ENCODE assay signal across 9 mouse cellular contexts in genomic region chr5:115516081-115516907, GRCm38 (mm10). TPM values are rescaled to one million over a fixed set of nuclear protein-coding genes. Genes with fewer than 3 reads are reported as not detected.
A peak's percentile ranks its signal among the peaks of the same experiment; 100 is the strongest.
DNase-seq lines count a peak whose midpoint lies in the region; ATAC-seq and TF ChIP-seq lines count a peak whose summit lies in the region.
"Had no signal": no experiment of that assay in that cellular context is flagged by ENCODE, and none has a peak within 500 bp of the region (broad histone marks: within the 10 kb centered on the region; RNA-seq: fewer than 3 reads in every experiment).

No protein-coding gene starts in this region.

- no peaks in the 10 kb centered on the region for H3K9me3 ChIP-seq in forebrain, embryonic 10.5 days
- no peaks in the 10 kb centered on the region for H3K9me3 ChIP-seq in forebrain, embryonic 11.5 days (ENCODE audit: control insufficient read depth, low read length)
- no peaks in the 10 kb centered on the region for H3K9me3 ChIP-seq in heart, postnatal 0 days (replicated peaks; ENCODE audit: control insufficient read depth, low read length)
- H3K9me3 ChIP-seq in liver, embryonic 13.5 days (replicated peaks) = no peaks in the 10 kb centered on the region
- no peaks in the 10 kb centered on the region for H3K9me3 ChIP-seq in stomach, postnatal 0 days (ENCODE audit: control insufficient read depth, low read length)
- H3K9me3 ChIP-seq: G1E had no signal

- peaks cover 50% of the 10 kb centered on the region for H3K4me1 ChIP-seq in forebrain, embryonic 10.5 days
- H3K4me1 ChIP-seq in forebrain, embryonic 11.5 days (replicated peaks; ENCODE audit: control insufficient read depth, insufficient read depth, low read length) = no peaks in the 10 kb centered on the region; the same call in 1 of the 2 replicates
- H3K4me1 ChIP-seq in heart, postnatal 0 days (ENCODE audit: control insufficient read depth, insufficient read depth) = peaks cover 24% of the 10 kb centered on the region
- peaks cover 74% of the 10 kb centered on the region for H3K4me1 ChIP-seq in liver, embryonic 13.5 days (replicated peaks)
- H3K4me1 ChIP-seq in stomach, postnatal 0 days (replicated peaks; ENCODE audit: control insufficient read depth, insufficient read depth) = peaks cover 10% of the 10 kb centered on the region

- peak overlapping the region; percentile 66 for H3K27ac ChIP-seq in forebrain, embryonic 10.5 days
- no peak overlapping the region for H3K27ac ChIP-seq in forebrain, embryonic 11.5 days (ENCODE audit: low read depth, low read length)
- H3K27ac ChIP-seq in heart, postnatal 0 days (ENCODE audit: low read depth) = peak overlapping the region; percentile 89
- H3K27ac ChIP-seq in liver, embryonic 13.5 days = peak overlapping the region; percentile 85
- peak overlapping the region; percentile 26; the same call in 1 of the 2 replicates for H3K27ac ChIP-seq in stomach, postnatal 0 days (replicated peaks)

- no peak for DNase-seq in forebrain, embryonic 10.5 days (ENCODE audit: extremely low spot score, low spot score)
- no peak for DNase-seq in forebrain, embryonic 11.5 days (ENCODE audit: low spot score)
- peak; percentile 80 for DNase-seq in ES-CJ7 (ENCODE audit: low read depth, low spot score)
- peak; percentile 84 for DNase-seq in heart, postnatal 0 days (ENCODE audit: low spot score)
- DNase-seq in liver, embryonic 13.5 days = no peak
- DNase-seq in stomach, postnatal 0 days (ENCODE audit: low spot score) = no peak
- DNase-seq in layer of hippocampus, adult 8-10 months (ENCODE audit: low spot score in 2 of 2) = no peak
- no peak for DNase-seq in cerebellum, postnatal 10 days

- TF ChIP-seq EP300 in heart, postnatal 0 days (IDR thresholded peaks at IDR 0.05; ENCODE audit: low read depth) = no peak
- no peak for TF ChIP-seq EP300 in stomach, postnatal 0 days (optimal IDR thresholded peaks at IDR 0.05)

- ATAC-seq in forebrain, embryonic 11.5 days (replicated peaks; ENCODE audit: low FRiP score) = no peak
- ATAC-seq in heart, postnatal 0 days (ENCODE audit: insufficient read depth, low read depth) = peak; percentile 59
- no peak; the same call in 1 of the 2 replicates for ATAC-seq in liver, embryonic 13.5 days (ENCODE audit: low read depth)
- ATAC-seq in stomach, postnatal 0 days (ENCODE audit: low FRiP score, low TSS enrichment) = no peak; the same call in 1 of the 2 replicates

- TF ChIP-seq CTCF in heart, postnatal 0 days (IDR thresholded peaks at IDR 0.05; ENCODE audit: low read depth) = no peak
- no peak for TF ChIP-seq CTCF in stomach, postnatal 0 days (IDR thresholded peaks at IDR 0.05; ENCODE audit: low read depth)

- peaks cover 38% of the 10 kb centered on the region for H3K36me3 ChIP-seq in forebrain, embryonic 10.5 days (replicated peaks)
- H3K36me3 ChIP-seq in forebrain, embryonic 11.5 days (ENCODE audit: control insufficient read depth, insufficient read depth, low read length) = no peaks in the 10 kb centered on the region
- no peaks in the 10 kb centered on the region; the same call in 1 of the 2 replicates for H3K36me3 ChIP-seq in heart, postnatal 0 days (replicated peaks; ENCODE audit: control insufficient read depth, insufficient read depth, low read length)
- H3K36me3 ChIP-seq in liver, embryonic 13.5 days = 0 out of 2 replicates have a peak, but pooled peaks cover 6% of the 10 kb centered on the region
- no peaks in the 10 kb centered on the region for H3K36me3 ChIP-seq in stomach, postnatal 0 days (ENCODE audit: control insufficient read depth, insufficient read depth, low read length)

- WGBS in forebrain, embryonic 10.5 days = 86% methylated on average over 32 of the region's 32 CpGs
- WGBS in forebrain, embryonic 11.5 days = 81% methylated on average over 32 of the region's 32 CpGs
- WGBS in heart, postnatal 0 days = 51% methylated on average over 32 of the region's 32 CpGs
- WGBS in liver, embryonic 13.5 days (ENCODE audit: insufficient replicate concordance) = 41% methylated on average over 32 of the region's 32 CpGs
- WGBS in stomach, postnatal 0 days = 75% methylated on average over 32 of the region's 32 CpGs

- no peak overlapping the region for H3K9ac ChIP-seq in forebrain, embryonic 11.5 days (ENCODE audit: low read length)
- H3K9ac ChIP-seq in heart, postnatal 0 days (replicated peaks; ENCODE audit: low read depth, low read length) = no peak overlapping the region
- H3K9ac ChIP-seq in liver, embryonic 13.5 days = 0 out of 2 replicates have a peak overlapping the region, but pooled peaks have one; percentile 39
- no peak overlapping the region for H3K9ac ChIP-seq in stomach, postnatal 0 days (ENCODE audit: low read length)

- no peaks in the 10 kb centered on the region for H3K27me3 ChIP-seq in forebrain, embryonic 10.5 days (ENCODE audit: poor library complexity, severe bottlenecking)
- no peaks in the 10 kb centered on the region for H3K27me3 ChIP-seq in forebrain, embryonic 11.5 days (ENCODE audit: control insufficient read depth, insufficient read depth, low read length)
- H3K27me3 ChIP-seq in heart, postnatal 0 days (ENCODE audit: control insufficient read depth, insufficient read depth, low read length) = no peaks in the 10 kb centered on the region
- H3K27me3 ChIP-seq in liver, embryonic 13.5 days = no peaks in the 10 kb centered on the region
- no peaks in the 10 kb centered on the region for H3K27me3 ChIP-seq in stomach, postnatal 0 days (ENCODE audit: control insufficient read depth, insufficient read depth, low read length)

- no peak overlapping the region for H3K4me3 ChIP-seq in forebrain, embryonic 10.5 days
- no peak overlapping the region for H3K4me3 ChIP-seq in forebrain, embryonic 11.5 days (ENCODE audit: low read depth, low read length)
- no peak overlapping the region for H3K4me3 ChIP-seq in heart, postnatal 0 days (ENCODE audit: low read depth, low read length)
- peak overlapping the region; percentile 18 for H3K4me3 ChIP-seq in liver, embryonic 13.5 days (replicated peaks)
- no peak overlapping the region for H3K4me3 ChIP-seq in stomach, postnatal 0 days (ENCODE audit: low read depth, low read length)

- no peak overlapping the region for H3K4me2 ChIP-seq in forebrain, embryonic 11.5 days (ENCODE audit: low read depth, low read length, severe bottlenecking)
- H3K4me2 ChIP-seq in heart, postnatal 0 days (ENCODE audit: low read depth, low read length) = peak overlapping the region; percentile 22
- peak overlapping the region; percentile 44 for H3K4me2 ChIP-seq in liver, embryonic 13.5 days
- H3K4me2 ChIP-seq in stomach, postnatal 0 days (replicated peaks; ENCODE audit: low read depth) = no peak overlapping the region

RNA-seq across cellular contexts. Expression of gene Pxn, which starts 9.8 kb away (rescaled TPM):
- polyA plus RNA-seq in forebrain, embryonic 10.5 days (2016; fragmentation: Nextera tagmentation; extraction: Ambion mirVana) = 34.3 and 35.8 TPM in 2 replicates
- polyA plus RNA-seq in forebrain, embryonic 11.5 days (2014; fragmentation: Nextera tagmentation; extraction: Ambion mirVana) = 11.9 and 12.3 TPM in 2 replicates
- total RNA-seq in heart, postnatal 0 days (2014; rRNA removed; ENCODE audit: low replicate concordance) = 66.6 and 68.8 TPM in 2 replicates
- 19.3 and 19.9 TPM in 2 replicates for polyA plus RNA-seq in heart, postnatal 0 days (2015; fragmentation: Nextera tagmentation; extraction: Ambion mirVana)
- 11.1 and 14.5 TPM in 2 replicates for polyA plus RNA-seq in liver, embryonic 13.5 days (2015; fragmentation: Nextera tagmentation; extraction: Ambion mirVana)
- polyA plus RNA-seq in stomach, postnatal 0 days (2015; fragmentation: Nextera tagmentation; extraction: Ambion mirVana) = 21.1 and 25.8 TPM in 2 replicates
- total RNA-seq in layer of hippocampus, adult 8-10 months (2022) = 10 to 100 TPM; 38.1 to 45.8 (median 40.2) TPM

RNA-seq across cellular contexts. Expression of gene Sirt4, which starts 31.8 kb away (rescaled TPM):
- polyA plus RNA-seq in forebrain, embryonic 10.5 days (2016; fragmentation: Nextera tagmentation; extraction: Ambion mirVana) = 13.1 and 13.9 TPM in 2 replicates
- polyA plus RNA-seq in forebrain, embryonic 11.5 days (2014; fragmentation: Nextera tagmentation; extraction: Ambion mirVana) = 20.6 and 22.0 TPM in 2 replicates
- total RNA-seq in heart, postnatal 0 days (2014; rRNA removed; ENCODE audit: low replicate concordance) = 13.8 and 29.0 TPM in 2 replicates
- 14.5 and 15.4 TPM in 2 replicates for polyA plus RNA-seq in heart, postnatal 0 days (2015; fragmentation: Nextera tagmentation; extraction: Ambion mirVana)
- 5.6 and 6.1 TPM in 2 replicates for polyA plus RNA-seq in liver, embryonic 13.5 days (2015; fragmentation: Nextera tagmentation; extraction: Ambion mirVana)
- polyA plus RNA-seq in stomach, postnatal 0 days (2015; fragmentation: Nextera tagmentation; extraction: Ambion mirVana) = 10.1 and 11.5 TPM in 2 replicates
- total RNA-seq in layer of hippocampus, adult 8-10 months (2022) = 10 to 100 TPM; 34.0 to 58.6 (median 41.9) TPM

RNA-seq across cellular contexts. Expression of gene Rplp0, which starts 43.0 kb away (rescaled TPM):
- 1,454 and 1,463 TPM in 2 replicates for polyA plus RNA-seq in forebrain, embryonic 10.5 days (2016; fragmentation: Nextera tagmentation; extraction: Ambion mirVana)
- polyA plus RNA-seq in forebrain, embryonic 11.5 days (2014; fragmentation: Nextera tagmentation; extraction: Ambion mirVana) = 1,156 and 1,197 TPM in 2 replicates
- 2,397 and 2,522 TPM in 2 replicates for total RNA-seq in heart, postnatal 0 days (2014; rRNA removed; ENCODE audit: low replicate concordance)
- 877 and 933 TPM in 2 replicates for polyA plus RNA-seq in heart, postnatal 0 days (2015; fragmentation: Nextera tagmentation; extraction: Ambion mirVana)
- polyA plus RNA-seq in liver, embryonic 13.5 days (2015; fragmentation: Nextera tagmentation; extraction: Ambion mirVana) = 1,664 and 1,673 TPM in 2 replicates
- 1,317 and 1,335 TPM in 2 replicates for polyA plus RNA-seq in stomach, postnatal 0 days (2015; fragmentation: Nextera tagmentation; extraction: Ambion mirVana)
- 100 to 1,000 TPM; 188 to 289 (median 230) TPM for total RNA-seq in layer of hippocampus, adult 8-10 months (2022)

RNA-seq across cellular contexts. Expression of gene Gcn1l1, which starts 48.8 kb away (rescaled TPM):
- polyA plus RNA-seq in forebrain, embryonic 10.5 days (2016; fragmentation: Nextera tagmentation; extraction: Ambion mirVana) = 64.9 and 66.1 TPM in 2 replicates
- polyA plus RNA-seq in forebrain, embryonic 11.5 days (2014; fragmentation: Nextera tagmentation; extraction: Ambion mirVana) = 54.8 and 62.4 TPM in 2 replicates
- total RNA-seq in heart, postnatal 0 days (2014; rRNA removed; ENCODE audit: low replicate concordance) = 38.3 and 42.8 TPM in 2 replicates
- polyA plus RNA-seq in heart, postnatal 0 days (2015; fragmentation: Nextera tagmentation; extraction: Ambion mirVana) = 12.9 and 13.6 TPM in 2 replicates
- polyA plus RNA-seq in liver, embryonic 13.5 days (2015; fragmentation: Nextera tagmentation; extraction: Ambion mirVana) = 18.7 and 19.3 TPM in 2 replicates
- 11.2 and 11.7 TPM in 2 replicates for polyA plus RNA-seq in stomach, postnatal 0 days (2015; fragmentation: Nextera tagmentation; extraction: Ambion mirVana)
- 10 to 100 TPM; 72.7 to 85.7 (median 77.4) TPM for total RNA-seq in layer of hippocampus, adult 8-10 months (2022)

RNA-seq across cellular contexts. Expression of gene Pla2g1b, which starts 50.2 kb away (rescaled TPM):
- not detected in 2 replicates for polyA plus RNA-seq in forebrain, embryonic 10.5 days (2016; fragmentation: Nextera tagmentation; extraction: Ambion mirVana)
- polyA plus RNA-seq in forebrain, embryonic 11.5 days (2014; fragmentation: Nextera tagmentation; extraction: Ambion mirVana) = not detected in 2 replicates
- not detected in 2 replicates for total RNA-seq in heart, postnatal 0 days (2014; rRNA removed; ENCODE audit: low replicate concordance)
- polyA plus RNA-seq in heart, postnatal 0 days (2015; fragmentation: Nextera tagmentation; extraction: Ambion mirVana) = not detected in 2 replicates
- 0.35 TPM in 1 of 2 replicates, not detected in the other for polyA plus RNA-seq in liver, embryonic 13.5 days (2015; fragmentation: Nextera tagmentation; extraction: Ambion mirVana)
- polyA plus RNA-seq in stomach, postnatal 0 days (2015; fragmentation: Nextera tagmentation; extraction: Ambion mirVana) = 464 and 489 TPM in 2 replicates
- not detected for total RNA-seq in layer of hippocampus, adult 8-10 months (2022)
- total RNA-seq: G1E had no signal

Comparison
In these comparisons a context has a peak if more than half of its experiments do, and no peak if none do; other contexts are left out.
1. DNase-seq: peak in ES-CJ7 (single experiment) and heart, postnatal 0 days (single experiment); none in forebrain, embryonic 10.5 days (single experiment), forebrain, embryonic 11.5 days (single experiment), liver, embryonic 13.5 days (single experiment), stomach, postnatal 0 days (single experiment), layer of hippocampus, adult 8-10 months (0 of 2) and cerebellum, postnatal 10 days (0 of 2).
2. H3K4me2 ChIP-seq: peak in heart, postnatal 0 days (single experiment) and liver, embryonic 13.5 days (single experiment); none in forebrain, embryonic 11.5 days (single experiment) and stomach, postnatal 0 days (single experiment).